Mouse (Mus musculus): ENCODE measurements around the gene Gins3.
"Not testable (repeated sequence)": the region's sequence is repeated elsewhere in the genome, so short reads cannot be mapped to it uniquely, and the experiment has no call there.

Gene Gins3

DNA sequence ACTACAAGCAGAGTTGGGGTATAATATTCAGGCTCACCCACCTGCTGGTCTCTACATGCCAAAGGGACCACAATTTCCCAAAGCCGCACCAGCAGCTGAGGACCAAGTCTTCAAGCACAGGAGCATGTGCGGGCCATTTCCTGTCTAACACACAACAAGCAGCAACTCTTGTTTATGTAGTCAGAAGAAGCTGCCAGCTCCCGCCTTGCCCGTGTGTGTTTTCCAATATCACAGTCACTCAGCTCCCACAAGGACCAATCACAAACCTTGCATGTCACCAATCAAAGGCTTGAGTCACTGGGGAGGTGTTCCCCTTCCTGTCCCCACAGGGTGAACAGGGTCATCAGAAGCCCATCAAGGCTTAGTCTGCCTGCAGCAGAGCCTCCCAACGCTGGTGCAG lies 20.1 kb downstream of the Gins3 start:
- DNase-seq (ENCODE audit: low spot score), result no peak

DNA sequence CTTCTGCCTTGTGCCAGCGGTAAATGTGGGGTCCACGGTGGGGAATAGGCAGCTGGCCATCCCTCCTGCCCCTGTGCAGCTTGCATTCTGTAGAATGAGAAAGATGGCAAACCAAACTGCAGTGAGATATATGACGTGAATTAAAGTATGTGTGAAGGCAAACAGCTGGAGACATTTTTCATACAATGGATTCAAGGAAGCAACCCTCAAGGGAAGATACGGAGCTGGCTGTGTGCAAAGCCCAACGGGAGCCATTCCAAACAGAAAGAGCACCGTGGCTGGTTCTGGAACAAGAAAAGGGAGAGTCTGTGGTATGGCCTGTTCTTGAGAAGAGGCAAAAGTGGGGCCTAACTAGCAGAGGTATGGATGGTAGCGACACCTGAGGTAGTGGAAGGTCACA lies 22.6 kb downstream of the Gins3 start:
- no peak for DNase-seq (ENCODE audit: low spot score)

DNA sequence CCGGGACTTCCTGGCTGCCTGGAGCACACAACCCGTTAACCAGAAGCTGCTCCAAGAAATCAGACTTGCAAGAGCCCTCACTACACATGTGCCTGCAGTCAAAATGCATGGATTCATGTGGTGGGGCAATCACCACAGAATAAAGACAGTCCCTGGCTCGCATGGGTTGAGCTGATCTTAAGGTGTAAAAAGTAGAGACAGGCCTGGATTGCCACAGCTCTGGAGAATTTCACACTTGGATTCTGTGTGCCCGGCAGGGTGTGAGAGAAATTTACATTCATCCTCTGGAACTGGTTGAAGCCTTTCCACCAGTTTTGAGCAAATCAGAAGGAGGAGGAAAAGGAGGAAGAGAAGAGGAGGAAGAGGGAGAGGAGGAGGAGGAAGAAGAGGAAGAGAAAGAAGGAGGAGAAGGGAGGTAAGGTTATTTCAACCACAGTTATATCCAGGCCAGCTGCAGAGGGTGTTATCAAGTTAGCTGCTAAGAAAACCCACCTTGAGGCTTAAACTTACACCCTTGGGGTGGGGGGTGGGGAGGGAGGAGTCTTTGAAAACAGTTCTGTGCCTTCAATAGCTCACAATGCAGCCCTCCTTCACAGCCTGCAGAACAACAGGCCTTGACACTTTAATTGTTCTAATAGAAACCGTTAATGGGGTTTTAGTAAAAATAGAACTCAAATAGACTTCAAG lies 23.2 kb downstream of the Gins3 start:
- no peak for DNase-seq (ENCODE audit: low spot score)

DNA sequence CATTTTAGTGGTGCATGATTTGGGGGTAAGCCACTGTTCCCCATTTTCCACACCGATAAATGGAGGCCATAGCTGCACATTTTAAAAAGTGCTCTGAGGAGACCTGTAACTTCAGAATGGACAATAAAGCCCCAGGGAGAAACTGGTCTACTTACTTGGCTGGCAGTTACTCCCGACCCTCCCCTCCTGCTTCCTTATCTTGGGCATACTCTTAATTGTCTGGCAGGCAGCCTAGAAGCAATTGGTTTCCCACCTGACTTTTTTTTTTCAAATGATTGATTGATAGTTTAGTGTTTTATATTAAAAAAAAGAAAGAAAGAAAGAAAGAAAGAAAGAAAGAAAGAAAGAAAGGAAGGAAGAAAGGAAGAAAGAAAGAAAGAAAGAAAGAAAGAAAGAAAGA lies 24.3 kb downstream of the Gins3 start:
- no peak for DNase-seq (ENCODE audit: low spot score)

DNA sequence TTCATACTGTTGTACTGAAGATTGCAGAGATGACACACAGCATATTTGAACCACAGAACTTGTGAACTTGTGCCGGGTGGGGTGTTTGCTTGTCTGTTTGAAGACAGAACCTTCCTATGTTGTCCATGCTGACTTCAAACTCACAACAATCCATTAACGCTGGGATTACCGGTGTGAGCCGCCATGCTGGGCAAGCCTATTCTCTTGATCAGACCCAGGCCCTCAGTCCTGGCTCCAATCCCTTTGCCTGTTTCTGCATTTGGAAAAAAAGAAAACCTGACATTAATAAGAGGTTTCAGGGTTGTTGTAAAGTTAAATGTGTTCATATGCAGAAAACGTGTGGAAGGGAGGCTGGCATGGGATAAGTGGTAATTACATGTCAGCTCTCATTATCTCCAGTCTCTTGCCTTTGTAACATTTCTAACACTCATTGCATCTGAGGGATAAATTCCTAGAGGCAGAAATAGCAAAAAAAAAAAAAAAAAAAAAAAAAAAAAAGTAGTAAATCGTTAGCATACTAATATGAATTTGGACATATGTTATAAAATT lies 27.2 kb downstream of the Gins3 start:
- no peak for DNase-seq (ENCODE audit: low spot score)

DNA sequence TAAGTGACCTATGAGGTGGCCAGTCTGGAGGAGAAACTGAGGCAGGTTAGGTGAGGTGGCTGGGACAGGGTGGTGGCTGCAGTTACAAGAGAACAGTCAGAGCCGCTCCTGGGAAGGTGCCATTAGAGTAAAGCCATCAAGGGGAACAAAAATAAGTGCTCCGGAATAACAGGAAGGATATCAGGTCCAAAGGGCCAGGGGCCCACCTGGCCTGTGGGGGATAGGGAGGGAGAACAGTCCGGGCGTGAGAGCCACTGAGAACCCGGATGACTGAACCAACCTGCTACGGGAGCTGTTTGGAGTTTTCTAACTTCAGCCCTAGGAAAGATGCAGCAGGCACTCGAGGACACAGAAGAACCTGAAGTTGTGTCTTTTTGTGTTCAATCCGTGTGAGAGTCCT lies 27.8 kb downstream of the Gins3 start:
- DNase-seq (ENCODE audit: low spot score), result no peak

DNA sequence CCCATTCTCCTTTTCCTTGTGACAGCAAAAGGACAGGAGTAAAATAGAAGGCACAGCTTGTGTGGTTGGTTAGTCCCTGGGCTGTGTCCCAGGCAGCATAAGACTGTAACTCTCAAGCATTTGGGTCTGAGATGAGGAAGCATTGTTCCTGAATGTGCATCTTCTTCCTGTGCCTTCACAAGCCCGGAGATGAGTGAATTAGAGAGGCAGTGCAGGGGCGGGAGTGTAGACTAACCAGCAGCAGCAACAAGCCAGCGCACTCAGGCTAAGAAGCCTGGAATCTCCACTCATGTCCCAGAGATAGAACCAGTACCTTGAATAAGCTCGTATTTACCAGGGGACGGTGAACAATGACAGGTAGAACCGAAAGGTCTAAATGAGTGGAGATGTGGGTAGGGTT lies 28.3 kb downstream of the Gins3 start:
- DNase-seq (ENCODE audit: low spot score), result no peak

DNA sequence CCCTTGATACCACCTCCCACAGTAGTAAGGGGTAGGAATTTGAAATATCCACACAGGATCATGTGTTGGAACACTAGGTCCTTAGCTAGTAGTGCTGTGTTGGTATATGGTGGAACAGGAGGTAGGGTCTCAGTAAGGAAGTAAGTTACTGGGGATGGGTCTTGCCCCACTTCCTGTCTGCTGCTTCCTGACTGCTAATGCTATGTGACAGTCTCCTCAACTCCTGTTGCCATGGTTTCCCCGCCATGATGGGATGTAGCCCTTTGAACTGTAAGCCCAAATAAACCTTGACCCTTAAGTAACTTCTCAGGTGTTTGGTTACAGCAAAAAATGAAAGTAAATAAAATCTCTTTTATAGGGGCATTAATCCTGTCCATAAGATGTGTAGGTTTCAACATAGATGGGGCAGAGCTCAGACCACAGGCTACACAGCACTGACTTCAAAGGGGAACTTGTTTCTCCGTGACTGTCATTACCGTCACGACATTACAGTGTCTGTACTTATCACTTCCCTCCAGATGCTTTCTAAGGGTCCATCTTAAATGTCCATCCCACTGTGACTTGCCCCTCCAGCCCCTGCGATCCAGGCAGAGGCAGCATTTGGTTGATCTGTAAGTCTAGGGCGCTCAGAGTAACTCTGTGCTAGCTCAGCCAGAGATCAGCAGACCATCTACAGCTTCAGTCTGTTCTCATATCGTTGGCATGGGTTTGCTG lies 29.8 kb downstream of the Gins3 start:
- no peak for DNase-seq (ENCODE audit: low spot score)

DNA sequence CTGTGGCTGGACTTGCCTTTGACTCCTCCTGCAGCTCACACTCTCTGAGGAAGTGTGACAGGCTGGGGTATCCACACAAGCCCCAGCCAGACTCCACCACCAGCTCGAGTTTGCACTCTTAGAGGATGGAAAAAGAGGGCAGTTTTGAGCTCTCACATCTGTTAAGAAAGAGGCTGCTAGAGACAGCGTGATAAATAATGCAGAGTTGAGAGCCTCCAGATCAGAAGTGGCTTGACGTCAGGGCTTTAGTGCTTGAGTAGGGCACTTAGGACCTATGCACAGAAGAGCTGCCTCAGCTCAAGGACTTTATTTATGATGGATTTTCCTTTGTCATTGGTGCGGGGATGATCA lies 30.3 kb downstream of the Gins3 start:
- DNase-seq (ENCODE audit: low spot score), result no peak

DNA sequence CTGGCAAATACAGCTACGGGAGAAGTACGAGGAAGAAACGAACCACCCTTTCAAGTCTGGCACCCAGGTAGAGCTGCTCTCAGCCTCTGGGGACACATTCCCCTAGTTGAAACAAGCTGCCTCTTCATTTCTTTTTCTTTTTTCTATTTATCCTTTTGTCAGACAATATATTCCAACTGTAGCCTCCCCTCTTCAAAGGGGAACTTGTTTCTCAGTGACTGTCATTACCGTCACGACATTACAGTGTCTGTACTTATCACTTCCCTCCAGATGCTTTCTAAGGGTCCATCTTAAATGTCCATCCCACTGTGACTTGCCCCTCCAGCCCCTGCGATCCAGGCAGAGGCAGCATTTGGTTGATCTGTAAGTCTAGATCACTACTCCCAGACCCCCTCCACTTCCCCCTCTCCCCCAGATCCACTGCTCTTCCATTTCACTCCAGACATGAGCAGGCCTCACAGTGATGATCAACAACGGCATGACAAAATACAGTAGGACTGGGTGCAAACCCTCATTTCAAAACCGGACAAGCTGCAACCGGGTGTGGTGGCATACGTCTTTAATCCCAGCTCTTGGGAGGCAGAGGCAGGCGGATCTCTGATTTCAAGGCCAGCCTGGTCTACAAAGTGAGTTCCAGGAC lies 32.7 kb downstream of the Gins3 start:
- DNase-seq (ENCODE audit: low spot score), result not testable (repeated sequence)

DNA sequence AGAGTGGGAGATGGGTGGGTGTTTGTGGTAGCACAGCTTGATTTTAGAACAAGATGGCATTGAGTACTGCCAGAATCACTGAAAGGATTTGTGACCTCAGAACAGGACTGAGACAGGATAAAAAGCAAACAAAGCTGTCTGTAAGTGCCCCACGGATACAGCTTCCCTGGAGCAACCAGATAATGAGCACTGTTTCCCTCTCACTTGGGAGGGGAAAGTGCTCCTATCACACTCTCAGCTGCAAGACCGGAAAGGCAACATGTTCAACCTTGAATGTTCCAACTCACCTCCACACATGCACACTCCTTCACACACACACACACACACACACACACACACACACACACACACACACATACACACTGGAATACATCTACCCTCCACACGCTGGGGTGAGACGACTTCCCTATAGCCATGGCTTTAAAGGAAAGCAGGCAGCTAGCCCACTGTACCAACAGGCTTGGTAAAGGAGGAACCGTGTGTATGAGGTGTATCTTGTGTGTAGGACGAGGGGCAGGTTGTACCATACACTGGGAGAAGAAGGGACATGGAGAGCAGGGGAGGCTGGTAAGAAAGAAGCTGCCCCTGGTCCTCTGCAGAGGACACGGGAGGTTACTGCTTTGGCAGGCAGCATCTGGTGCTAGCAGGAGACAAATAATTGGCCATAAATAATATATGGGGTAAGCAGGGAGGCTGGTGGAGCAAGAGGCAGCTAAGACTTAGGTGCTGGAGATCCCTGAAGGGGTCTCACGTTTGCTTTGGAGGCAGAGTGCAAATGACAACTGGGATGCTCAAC lies 35.1 kb downstream of the Gins3 start:
- no peak for DNase-seq (ENCODE audit: low spot score)

DNA sequence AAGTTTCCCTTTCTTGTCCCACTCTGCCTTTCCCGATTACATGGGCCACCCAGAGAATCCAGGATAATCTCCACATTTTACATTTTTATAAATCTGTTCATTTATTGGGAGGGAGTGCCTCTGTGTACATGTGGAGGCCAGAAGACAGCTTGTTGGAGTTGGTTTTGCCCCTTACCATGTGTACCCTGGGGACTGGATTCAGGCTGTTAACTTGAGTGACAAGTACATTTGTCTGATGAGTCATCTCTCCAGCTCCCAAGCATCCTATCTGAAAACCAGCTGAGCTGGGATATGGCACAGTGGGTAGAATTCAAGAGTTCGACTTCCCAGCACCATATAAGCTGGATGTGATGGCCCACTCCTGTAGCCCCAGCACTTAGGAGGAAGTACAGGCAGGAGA lies 36.7 kb downstream of the Gins3 start:
- DNase-seq (ENCODE audit: low spot score), result no peak

DNA sequence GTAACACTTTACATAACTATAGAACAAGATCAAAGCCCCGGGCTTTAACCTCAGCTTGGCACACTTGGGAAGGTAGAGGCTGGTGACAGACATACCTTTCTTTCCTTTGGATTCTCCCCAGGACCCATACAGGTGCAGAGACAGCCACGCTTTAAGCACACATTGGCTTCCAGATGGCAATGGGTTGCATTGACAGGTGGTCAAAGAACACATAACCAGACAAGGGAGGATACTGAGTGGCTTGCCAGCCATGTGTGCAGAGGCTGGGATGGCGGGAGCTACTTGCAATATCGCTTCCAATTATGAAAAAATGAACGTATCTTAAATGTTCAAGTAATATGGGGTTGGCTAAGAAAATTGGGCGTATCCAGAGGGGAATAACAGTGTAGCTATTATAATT lies 38.6 kb downstream of the Gins3 start:
- no peak for DNase-seq (ENCODE audit: low spot score)

DNA sequence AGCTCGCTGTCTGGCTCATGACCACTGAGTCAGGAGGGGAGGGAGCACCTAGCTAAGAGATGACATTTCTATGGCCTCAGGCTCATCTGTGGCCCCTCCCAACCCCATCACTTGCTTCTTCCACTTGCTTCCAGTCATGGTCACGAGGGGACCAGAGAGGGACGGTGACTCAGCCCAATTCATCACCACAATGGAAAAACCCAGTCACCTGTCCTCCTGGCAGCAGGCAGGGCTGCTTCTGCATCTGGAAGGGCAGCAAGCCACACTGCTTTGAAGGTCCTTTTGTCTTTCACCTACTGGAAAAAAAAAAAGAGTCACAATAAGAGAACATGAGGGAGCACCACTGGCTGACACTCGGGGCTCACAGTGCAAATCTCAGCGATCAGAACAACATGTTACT lies 39.6 kb downstream of the Gins3 start:
- no peak for DNase-seq (ENCODE audit: low spot score)

DNA sequence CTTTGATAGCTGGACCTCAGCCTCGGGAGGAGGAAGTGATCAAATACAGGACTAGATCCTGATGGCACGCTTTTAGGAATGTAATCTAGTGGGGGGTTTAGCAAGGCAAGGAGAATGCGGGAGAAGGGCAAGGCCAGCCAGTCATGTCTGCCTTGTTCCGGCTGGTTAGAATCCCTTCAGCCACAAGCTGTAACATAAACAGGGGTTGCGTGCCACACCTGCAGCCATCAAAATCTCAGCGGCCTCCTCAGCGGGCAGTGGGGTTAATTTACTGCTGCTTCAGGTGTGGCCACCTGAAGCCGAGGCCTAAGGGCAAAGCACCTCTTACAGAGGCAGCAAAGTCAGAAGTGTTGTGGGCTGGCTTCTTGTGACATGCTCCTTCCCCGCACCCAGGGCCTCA lies 43.4 kb downstream of the Gins3 start, which contains the start of gene Ndrg4:
Gene Ndrg4, plus strand, starts transcription at position 350 of the 400 bp plus-strand sequence.
- DNase-seq (ENCODE audit: low spot score), result no peak

DNA sequence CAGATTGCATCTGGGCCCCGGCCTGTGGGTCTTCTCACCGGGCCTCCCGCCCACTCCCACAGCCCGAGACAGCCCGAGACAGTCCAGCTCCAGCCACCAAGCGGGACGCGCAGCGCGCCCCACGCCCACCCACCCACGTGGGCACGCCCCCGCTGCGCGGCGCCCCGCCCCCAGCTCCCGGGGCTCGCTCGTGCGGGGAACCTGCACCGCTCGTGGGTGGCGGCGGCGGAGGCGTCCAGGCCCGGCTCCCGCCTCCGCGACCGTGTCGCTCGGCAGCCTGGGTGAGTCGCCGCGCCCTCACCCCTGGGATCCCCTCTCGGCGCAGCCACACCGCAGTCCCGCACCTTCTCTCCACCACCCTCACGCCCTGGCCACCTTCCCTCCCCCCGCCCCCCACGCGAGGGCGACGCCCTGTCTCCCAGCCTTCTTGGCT lies 44.4 kb downstream of the Gins3 start:
- DNase-seq (ENCODE audit: low spot score), result no peak

DNA sequence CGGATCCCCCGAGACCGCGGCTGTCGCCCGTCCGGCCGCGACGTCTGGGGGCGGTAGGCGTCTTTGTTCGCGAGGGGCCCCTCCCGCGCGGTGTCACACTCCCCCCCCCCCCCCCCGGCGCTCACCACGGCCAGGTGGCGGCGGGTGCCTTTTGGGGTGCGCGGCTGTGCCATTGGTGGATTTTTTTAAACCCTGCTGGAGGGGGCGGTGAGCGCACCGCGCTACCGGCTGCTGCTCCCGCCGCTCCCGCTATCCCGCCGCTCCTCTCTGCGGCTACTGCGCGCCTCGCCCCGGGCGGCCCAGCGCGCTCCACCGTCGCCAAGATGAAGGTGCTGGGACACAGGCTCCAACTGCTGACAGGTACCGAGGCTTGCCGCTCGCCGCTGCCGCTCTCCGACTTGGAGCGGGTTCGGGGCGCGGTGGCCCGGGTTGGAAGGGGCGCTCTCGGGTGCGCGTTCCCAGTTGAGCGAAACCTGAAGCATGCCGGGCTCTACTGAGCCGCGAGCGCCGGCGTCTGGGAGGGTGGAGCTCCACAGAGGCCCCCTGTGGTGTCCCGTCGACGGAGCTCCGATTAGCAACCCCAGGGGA lies 44.9 kb downstream of the Gins3 start:
- peak; percentile 16 for DNase-seq (ENCODE audit: low spot score)

DNA sequence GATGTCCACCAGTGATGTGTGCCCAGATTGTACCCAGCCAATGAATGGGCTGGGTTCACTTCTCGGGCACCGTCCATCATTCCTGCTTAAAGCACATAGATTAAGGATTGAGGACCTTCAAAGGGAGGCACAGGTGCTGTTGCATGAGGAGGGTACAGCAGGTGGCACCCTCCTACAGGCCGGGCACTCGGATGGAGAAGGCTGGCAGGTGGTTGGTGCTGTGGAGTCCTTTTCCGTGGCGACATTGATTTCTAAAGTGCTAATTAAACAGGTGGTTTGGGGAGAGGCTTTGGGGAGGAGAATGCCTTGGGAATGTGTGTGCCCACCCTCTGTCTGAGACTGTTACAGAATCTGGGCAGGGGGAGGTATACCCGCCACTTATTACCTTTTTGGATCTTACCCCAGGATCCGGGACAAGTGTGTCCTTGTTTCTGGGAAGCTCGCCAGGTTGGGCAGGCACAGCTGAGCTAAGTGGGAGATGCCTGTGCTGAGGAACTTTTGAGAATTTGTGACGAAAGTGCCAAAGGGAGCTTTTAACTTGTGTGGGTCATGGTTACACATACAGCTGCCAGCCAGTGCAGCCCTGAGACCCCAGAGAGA lies 54.9 kb downstream of the Gins3 start:
- no peak for DNase-seq (ENCODE audit: low spot score)

DNA sequence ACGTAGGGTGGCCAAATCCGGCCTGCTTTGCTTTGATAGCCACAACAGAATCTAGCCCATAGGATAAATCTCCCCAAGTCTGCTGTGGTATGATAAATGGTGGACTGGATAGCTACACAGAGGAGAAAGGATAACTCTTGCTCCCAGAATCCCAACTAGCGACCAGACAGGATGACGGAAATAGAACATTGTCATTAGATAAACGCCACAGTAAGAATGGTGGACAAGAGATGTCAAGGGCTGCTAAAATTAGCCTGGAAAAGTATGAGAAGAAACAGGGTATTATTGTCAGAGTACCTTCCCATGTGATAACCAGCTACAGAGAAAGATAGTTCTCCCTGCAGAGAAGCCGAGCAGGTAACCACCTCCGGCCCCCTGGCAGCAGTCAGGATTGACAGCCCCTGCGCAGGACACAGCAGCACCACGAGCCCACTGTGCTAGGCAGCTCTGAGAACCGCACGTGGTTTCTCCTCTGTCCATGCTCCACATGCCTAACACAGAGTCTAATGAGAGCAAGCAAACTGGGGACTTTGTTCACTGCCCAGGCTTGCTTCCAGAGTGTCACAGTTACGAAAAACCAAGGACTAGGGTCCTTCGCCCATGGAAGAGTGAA lies 57.8 kb downstream of the Gins3 start:
- DNase-seq (ENCODE audit: low spot score), result no peak

DNA sequence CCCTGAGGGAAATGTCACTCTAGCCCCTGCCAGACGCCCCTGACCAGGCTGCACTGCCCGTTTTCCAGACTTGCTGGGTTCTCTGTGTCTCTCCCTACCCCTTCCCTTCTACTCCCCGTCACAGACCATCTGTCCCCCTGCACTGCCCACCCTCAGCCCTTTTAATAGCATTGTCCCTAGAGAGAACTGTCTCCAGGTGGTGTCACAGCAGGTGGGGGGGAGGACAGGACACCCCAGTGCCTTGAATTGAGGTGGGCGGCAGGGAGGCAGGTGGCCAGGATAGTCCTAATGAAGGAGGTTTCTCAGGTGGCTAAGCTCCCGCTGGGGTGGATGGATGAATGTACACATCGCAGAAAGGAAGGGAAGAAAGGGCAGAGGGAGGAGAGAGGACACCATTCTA lies 61.4 kb downstream of the Gins3 start:
- no peak for DNase-seq (ENCODE audit: low spot score)

All from ovary, postnatal 36 days (tissue).